In genomic region chr1:86498611-86499010, GRCm38 (mm10) we compare ENCODE assay signal across 9 mouse cellular contexts. TPM values are rescaled to one million over a fixed set of nuclear protein-coding genes. Genes with fewer than 3 reads are reported as not detected.
A peak's percentile ranks its signal among the peaks of the same experiment; 100 is the strongest.
DNase-seq lines count a peak whose midpoint lies in the region; ATAC-seq and TF ChIP-seq lines count a peak whose summit lies in the region.
"Had no signal": no experiment of that assay in that cellular context is flagged by ENCODE, and none has a peak within 500 bp of the region (broad histone marks: within the 10 kb centered on the region; RNA-seq: fewer than 3 reads in every experiment).

No protein-coding gene starts in this region.

- H3K27ac ChIP-seq in lung, embryonic 16.5 days (ENCODE audit: low read length), result peak overlapping the region; percentile 83
- no peak overlapping the region for H3K27ac ChIP-seq in hindbrain, embryonic 15.5 days (replicated peaks)
- H3K27ac ChIP-seq in left cerebral cortex, adult 2 months, result no peak overlapping the region

- ATAC-seq in lung, embryonic 16.5 days (ENCODE audit: low read depth), result no peak
- ATAC-seq in hindbrain, embryonic 15.5 days (ENCODE audit: low FRiP score, low read depth), result no peak

- no peaks in the 10 kb centered on the region for H3K36me3 ChIP-seq in lung, embryonic 16.5 days (ENCODE audit: control insufficient read depth, insufficient read depth, low read length)
- H3K36me3 ChIP-seq in hindbrain, embryonic 15.5 days, result no peaks in the 10 kb centered on the region

- no peaks in the 10 kb centered on the region for H3K27me3 ChIP-seq in lung, embryonic 16.5 days (ENCODE audit: control insufficient read depth, insufficient read depth, low read depth, low read length)
- H3K27me3 ChIP-seq in hindbrain, embryonic 15.5 days, result no peaks in the 10 kb centered on the region

- TF ChIP-seq CTCF in left cerebral cortex, adult 2 months (IDR thresholded peaks at IDR 0.05), result no peak

- intact Hi-C loops in left cerebral cortex, adult 2 months (cut with DNase I), result no loop called here

- whole genome bisulfite sequencing in lung, embryonic 16.5 days, result 71% methylated on average over 1 of the region's 1 CpGs
- WGBS in hindbrain, embryonic 15.5 days, result 50% methylated on average over 1 of the region's 1 CpGs

- no peak overlapping the region for H3K4me3 ChIP-seq in lung, embryonic 16.5 days (ENCODE audit: low read length)
- H3K4me3 ChIP-seq in hindbrain, embryonic 15.5 days, result no peak overlapping the region
- H3K4me3 ChIP-seq in left cerebral cortex, adult 2 months, result no peak overlapping the region
- H3K4me3 ChIP-seq: myocyte had no signal

- H3K4me2 ChIP-seq in lung, embryonic 16.5 days (ENCODE audit: low read depth, low read length), result no peak overlapping the region
- no peak overlapping the region for H3K4me2 ChIP-seq in hindbrain, embryonic 15.5 days

- H3K9me3 ChIP-seq in lung, embryonic 16.5 days (ENCODE audit: control insufficient read depth, low read length), result no peaks in the 10 kb centered on the region
- no peaks in the 10 kb centered on the region for H3K9me3 ChIP-seq in hindbrain, embryonic 15.5 days

- H3K9ac ChIP-seq in lung, embryonic 16.5 days (ENCODE audit: low read length), result peak overlapping the region; percentile 21; the same call in 1 of the 2 replicates
- H3K9ac ChIP-seq in hindbrain, embryonic 15.5 days, result 0 out of 2 replicates have a peak overlapping the region, but pooled peaks have one; percentile 10

- no peak for DNase-seq in lung, postnatal 10 days
- DNase-seq in heart, adult 18-20 months, result peak; percentile 52 to 76
- DNase-seq in retina, postnatal 1 day, result peak; percentile 50
- no peak for DNase-seq in left cerebral cortex, adult 2 months (ENCODE audit: extremely low spot score in 1 of 2, low spot score in 2 of 2)
- DNase-seq in adrenal gland, adult 18-20 months (ENCODE audit: low spot score in 2 of 2), result no peak
- DNase-seq: adrenal gland, adult 2 months had no signal

- H3K4me1 ChIP-seq in lung, embryonic 16.5 days (replicated peaks; ENCODE audit: control insufficient read depth, insufficient read depth, low read length), result peaks cover 51% of the 10 kb centered on the region
- H3K4me1 ChIP-seq in hindbrain, embryonic 15.5 days (replicated peaks), result peaks cover 30% of the 10 kb centered on the region

RNA-seq across cellular contexts. Expression of gene Ptma, which starts 27.9 kb away (rescaled TPM):
- polyA plus RNA-seq in lung, embryonic 16.5 days (2015; fragmentation: Nextera tagmentation; extraction: Ambion mirVana), result 2,358 and 2,609 TPM in 2 replicates
- 100 to 1,000 TPM; 212 TPM for total RNA-seq in heart, adult 18-20 months (2021)
- 1,392 and 1,427 TPM in 2 replicates for polyA plus RNA-seq in hindbrain, embryonic 15.5 days (2015; fragmentation: Nextera tagmentation; extraction: Ambion mirVana)
- 100 to 1,000 TPM; 353 to 363 TPM for total RNA-seq in left cerebral cortex, adult 2 months (2021)
- total RNA-seq in adrenal gland, adult 18-20 months (2021), result 100 to 1,000 TPM; 463 to 486 TPM

Comparison
In these comparisons a context has a peak if more than half of its experiments do, and no peak if none do; other contexts are left out.
1. DNase-seq: peak in heart, adult 18-20 months (2 of 2) and retina, postnatal 1 day (single experiment); none in lung, postnatal 10 days (single experiment), left cerebral cortex, adult 2 months (0 of 2) and adrenal gland, adult 18-20 months (0 of 2).